Mouse (Mus musculus): ENCODE results near the gene Kirrel3. TPM values are rescaled to one million over a fixed set of nuclear protein-coding genes. Genes with fewer than 3 reads are reported as not detected.

Gene Kirrel3
- polyA plus RNA-seq, 1 experiment from 2014 or later = 6.6 TPM

DNA sequence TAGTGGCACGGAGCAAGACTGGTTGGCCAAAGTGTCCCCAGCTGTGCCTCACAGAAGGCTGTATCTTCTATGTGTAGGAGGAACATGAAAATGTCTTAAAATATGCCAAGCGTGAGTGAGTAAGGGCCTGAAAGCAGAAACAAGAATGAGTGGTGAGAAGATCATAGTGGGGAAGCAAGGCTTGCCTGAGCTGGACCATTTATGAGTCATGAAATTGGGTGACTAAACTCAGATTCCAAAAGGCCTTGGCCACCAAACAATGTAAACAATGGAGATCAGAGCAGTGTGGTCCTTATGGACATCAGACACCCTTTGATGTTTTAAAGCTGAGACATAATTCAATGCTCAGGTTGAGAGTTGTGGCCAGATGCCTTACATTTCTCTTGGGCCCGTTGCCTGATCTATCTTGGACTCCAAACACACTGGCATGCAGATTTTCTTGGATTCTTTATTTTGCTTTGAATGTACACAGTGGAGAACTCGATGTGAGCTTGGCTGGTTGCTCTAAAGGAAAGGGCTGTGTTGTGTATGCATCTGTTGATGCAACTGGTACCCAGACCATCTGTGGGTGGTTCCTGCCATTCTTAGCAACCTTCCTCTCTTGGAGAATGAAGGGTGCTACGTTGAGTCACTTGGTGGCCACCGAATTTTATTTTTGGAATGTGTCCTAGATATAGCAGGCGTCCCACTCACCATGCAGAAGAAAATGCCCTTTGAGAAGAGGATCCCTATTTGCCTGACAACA, 53.1 kb downstream of the Kirrel3 start:
- no peak overlapping the region for H3K4me2 ChIP-seq (ENCODE audit: low read depth)
- 77% methylated on average over 7 of the region's 7 CpGs for WGBS
- DNase-seq (ENCODE audit: low spot score) = no peak
- H3K27me3 ChIP-seq (ENCODE audit: control insufficient read depth, insufficient read depth, low read length) = no peaks in the 10 kb centered on the region
- H3K36me3 ChIP-seq (ENCODE audit: control insufficient read depth, insufficient read depth, low read length) = no peaks in the 10 kb centered on the region
- no peak for ATAC-seq (ENCODE audit: insufficient read depth, low FRiP score, low TSS enrichment)
- no peaks in the 10 kb centered on the region for H3K9me3 ChIP-seq (ENCODE audit: control insufficient read depth, low read length)
- no peak overlapping the region for H3K4me3 ChIP-seq (ENCODE audit: low read depth, low read length)
- no peak overlapping the region for H3K27ac ChIP-seq (ENCODE audit: low read depth, low read length)
- H3K9ac ChIP-seq (ENCODE audit: low read length) = no peak overlapping the region
- no peaks in the 10 kb centered on the region for H3K4me1 ChIP-seq (ENCODE audit: control insufficient read depth, insufficient read depth, low read length)

- Histone ChIP-seq H3K4me2 (ENCODE audit: low read depth) (no peak overlapping the region), H3K9ac (ENCODE audit: low read length) (no peak overlapping the region), H3K27ac (ENCODE audit: low read depth, low read length) (no peak overlapping the region), H3K4me1 (ENCODE audit: control insufficient read depth, insufficient read depth, low read length) (no peaks in the 10 kb centered on the region), H3K36me3 (ENCODE audit: control insufficient read depth, insufficient read depth, low read length) (no peaks in the 10 kb centered on the region), H3K9me3 (ENCODE audit: control insufficient read depth, low read length) (no peaks in the 10 kb centered on the region), H3K27me3 (ENCODE audit: control insufficient read depth, insufficient read depth, low read length) (no peaks in the 10 kb centered on the region), H3K4me3 (ENCODE audit: low read depth, low read length) (no peak overlapping the region)
- no peak for ATAC-seq (ENCODE audit: insufficient read depth, low FRiP score, low TSS enrichment)
- WGBS = 86% methylated on average over 2 of the region's 2 CpGs
- DNase-seq (ENCODE audit: low spot score) = no peak
These were observed 56.2 kb downstream of the Kirrel3 start for GRCm38 (mm10) chr9:34541908-34542307.

DNA sequence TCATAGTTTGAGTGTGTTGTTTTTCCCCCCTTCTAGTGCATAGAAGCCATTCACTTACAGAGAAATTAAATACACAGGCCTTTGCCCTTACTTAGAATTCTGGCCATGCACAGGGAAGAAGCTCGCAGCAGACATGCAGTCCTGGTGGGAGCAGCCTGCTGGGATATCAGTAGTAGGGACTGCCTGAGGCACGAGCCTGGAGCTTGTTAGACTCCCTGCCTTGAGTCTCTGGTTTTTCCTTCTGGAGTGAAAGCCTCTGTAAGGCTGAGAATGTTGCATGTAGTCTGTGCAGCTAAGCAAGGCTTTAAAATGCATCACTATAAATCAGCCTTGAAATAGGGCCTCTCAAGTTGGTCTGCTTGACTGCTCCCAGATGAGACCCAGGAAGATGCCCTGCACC, 70.0 kb downstream of the Kirrel3 start:
- ATAC-seq (ENCODE audit: insufficient read depth, low FRiP score, low TSS enrichment) = no peak
- Histone ChIP-seq H3K9ac (ENCODE audit: low read length) (no peak overlapping the region), H3K27ac (ENCODE audit: low read depth, low read length) (no peak overlapping the region), H3K4me1 (ENCODE audit: control insufficient read depth, insufficient read depth, low read length) (peaks cover 16% of the 10 kb centered on the region), H3K9me3 (ENCODE audit: control insufficient read depth, low read length) (no peaks in the 10 kb centered on the region), H3K36me3 (ENCODE audit: control insufficient read depth, insufficient read depth, low read length) (no peaks in the 10 kb centered on the region), H3K4me2 (ENCODE audit: low read depth) (no peak overlapping the region), H3K4me3 (ENCODE audit: low read depth, low read length) (no peak overlapping the region), H3K27me3 (ENCODE audit: control insufficient read depth, insufficient read depth, low read length) (no peaks in the 10 kb centered on the region)
- WGBS = 29% methylated on average over 2 of the region's 2 CpGs
- peak; percentile 37 for DNase-seq (ENCODE audit: low spot score)

GRCm38 (mm10) chr9:34557846-34558245, 72.2 kb downstream of the Kirrel3 start:
- Histone ChIP-seq H3K9me3 (ENCODE audit: control insufficient read depth, low read length) (no peaks in the 10 kb centered on the region), H3K4me2 (ENCODE audit: low read depth) (no peak overlapping the region), H3K27ac (ENCODE audit: low read depth, low read length) (no peak overlapping the region), H3K4me1 (ENCODE audit: control insufficient read depth, insufficient read depth, low read length) (peaks cover 16% of the 10 kb centered on the region), H3K9ac (ENCODE audit: low read length) (no peak overlapping the region), H3K36me3 (ENCODE audit: control insufficient read depth, insufficient read depth, low read length) (no peaks in the 10 kb centered on the region), H3K4me3 (ENCODE audit: low read depth, low read length) (no peak overlapping the region), H3K27me3 (ENCODE audit: control insufficient read depth, insufficient read depth, low read length) (no peaks in the 10 kb centered on the region)
- DNase-seq (ENCODE audit: low spot score) (peak; percentile 34), ATAC-seq (ENCODE audit: insufficient read depth, low FRiP score, low TSS enrichment) (peak; percentile 91)
- 47% methylated on average over 5 of the region's 5 CpGs for WGBS

GRCm38 (mm10) chr9:34558291-34558899, 72.7 kb downstream of the Kirrel3 start:
- Histone ChIP-seq H3K4me2 (ENCODE audit: low read depth) (no peak overlapping the region), H3K36me3 (ENCODE audit: control insufficient read depth, insufficient read depth, low read length) (no peaks in the 10 kb centered on the region), H3K27me3 (ENCODE audit: control insufficient read depth, insufficient read depth, low read length) (no peaks in the 10 kb centered on the region), H3K4me1 (ENCODE audit: control insufficient read depth, insufficient read depth, low read length) (peaks cover 16% of the 10 kb centered on the region), H3K9me3 (ENCODE audit: control insufficient read depth, low read length) (no peaks in the 10 kb centered on the region), H3K4me3 (ENCODE audit: low read depth, low read length) (no peak overlapping the region), H3K27ac (ENCODE audit: low read depth, low read length) (no peak overlapping the region), H3K9ac (ENCODE audit: low read length) (no peak overlapping the region)
- peak; percentile 48 for DNase-seq (ENCODE audit: low spot score)
- ATAC-seq (ENCODE audit: insufficient read depth, low FRiP score, low TSS enrichment) = peak; percentile 69
- 45% methylated on average over 8 of the region's 8 CpGs for WGBS

DNA sequence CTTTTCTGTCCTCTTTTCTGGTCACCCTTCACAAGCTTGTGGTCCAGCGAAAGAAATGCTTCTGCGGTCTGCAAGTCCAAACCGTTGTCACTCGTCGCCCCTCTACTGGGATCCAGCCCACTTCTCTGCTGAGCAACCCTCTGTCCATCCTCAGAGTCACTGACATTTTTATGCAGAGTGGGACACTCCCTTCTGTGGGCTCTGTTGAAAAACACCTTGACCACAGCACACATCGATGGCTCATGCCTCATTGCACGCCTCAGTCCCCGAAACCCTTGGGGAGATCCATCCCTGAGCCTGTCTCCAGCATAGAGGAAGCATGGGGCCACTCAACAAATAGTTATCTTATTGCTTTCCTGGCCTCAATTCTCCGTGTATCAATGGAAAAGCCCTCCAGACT, 73.4 kb downstream of the Kirrel3 start:
- DNase-seq (ENCODE audit: low spot score) (no peak), ATAC-seq (ENCODE audit: insufficient read depth, low FRiP score, low TSS enrichment) (no peak)
- Histone ChIP-seq H3K27me3 (ENCODE audit: control insufficient read depth, insufficient read depth, low read length) (no peaks in the 10 kb centered on the region), H3K4me1 (ENCODE audit: control insufficient read depth, insufficient read depth, low read length) (peaks cover 16% of the 10 kb centered on the region), H3K9me3 (ENCODE audit: control insufficient read depth, low read length) (no peaks in the 10 kb centered on the region), H3K36me3 (ENCODE audit: control insufficient read depth, insufficient read depth, low read length) (no peaks in the 10 kb centered on the region), H3K4me3 (ENCODE audit: low read depth, low read length) (no peak overlapping the region), H3K4me2 (ENCODE audit: low read depth) (no peak overlapping the region), H3K9ac (ENCODE audit: low read length) (no peak overlapping the region), H3K27ac (ENCODE audit: low read depth, low read length) (no peak overlapping the region)
- 86% methylated on average over 9 of the region's 9 CpGs for WGBS

GRCm38 (mm10) chr9:34561281-34561680, 75.6 kb downstream of the Kirrel3 start:
- whole genome bisulfite sequencing = 60% methylated on average over 1 of the region's 1 CpGs
- H3K9ac ChIP-seq (ENCODE audit: low read length) = no peak overlapping the region
- H3K9me3 ChIP-seq (ENCODE audit: control insufficient read depth, low read length) = no peaks in the 10 kb centered on the region
- H3K27me3 ChIP-seq (ENCODE audit: control insufficient read depth, insufficient read depth, low read length) = no peaks in the 10 kb centered on the region
- ATAC-seq (ENCODE audit: insufficient read depth, low FRiP score, low TSS enrichment) (no peak), DNase-seq (ENCODE audit: low spot score) (no peak)
- no peaks in the 10 kb centered on the region for H3K36me3 ChIP-seq (ENCODE audit: control insufficient read depth, insufficient read depth, low read length)
- H3K4me1 ChIP-seq (ENCODE audit: control insufficient read depth, insufficient read depth, low read length) = peaks cover 6% of the 10 kb centered on the region; the same call in 1 of the 2 replicates
- no peak overlapping the region for H3K4me2 ChIP-seq (ENCODE audit: low read depth)
- H3K4me3 ChIP-seq (ENCODE audit: low read depth, low read length) = no peak overlapping the region
- no peak overlapping the region for H3K27ac ChIP-seq (ENCODE audit: low read depth, low read length)

DNA sequence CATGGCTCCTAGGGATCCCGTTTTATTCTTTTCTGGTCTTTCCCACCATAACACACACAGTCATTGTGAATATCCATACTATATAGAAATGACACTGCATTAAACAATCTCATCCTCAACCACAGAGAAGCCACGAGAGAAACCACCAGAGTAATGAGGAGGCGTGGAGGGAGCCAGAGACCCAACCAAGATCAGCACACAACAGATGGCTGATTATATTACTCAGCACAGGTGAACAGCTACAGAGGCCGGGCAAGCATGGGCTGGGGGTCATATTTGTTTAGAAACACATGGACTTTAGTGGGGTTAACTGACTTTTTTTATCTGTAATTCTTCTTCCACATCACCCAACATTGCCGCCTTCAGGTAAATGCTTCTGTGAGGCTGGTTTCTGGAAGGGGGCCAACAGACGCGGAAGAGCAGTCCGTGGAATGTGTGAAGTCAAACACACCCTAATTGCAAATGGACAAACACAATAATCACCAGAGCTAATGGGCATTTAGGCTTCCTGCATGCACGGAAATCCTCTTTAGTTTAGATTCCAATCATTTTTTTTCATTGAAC, 76.8 kb downstream of the Kirrel3 start:
- Histone ChIP-seq H3K4me2 (ENCODE audit: low read depth) (no peak overlapping the region), H3K27me3 (ENCODE audit: control insufficient read depth, insufficient read depth, low read length) (no peaks in the 10 kb centered on the region), H3K36me3 (ENCODE audit: control insufficient read depth, insufficient read depth, low read length) (no peaks in the 10 kb centered on the region), H3K4me3 (ENCODE audit: low read depth, low read length) (no peak overlapping the region), H3K9me3 (ENCODE audit: control insufficient read depth, low read length) (no peaks in the 10 kb centered on the region), H3K4me1 (ENCODE audit: control insufficient read depth, insufficient read depth, low read length) (peaks cover 6% of the 10 kb centered on the region; the same call in 1 of the 2 replicates), H3K27ac (ENCODE audit: low read depth, low read length) (no peak overlapping the region), H3K9ac (ENCODE audit: low read length) (no peak overlapping the region)
- ATAC-seq (ENCODE audit: insufficient read depth, low FRiP score, low TSS enrichment) (no peak), DNase-seq (ENCODE audit: low spot score) (no peak)
- whole genome bisulfite sequencing = 86% methylated on average over 9 of the region's 9 CpGs

- no peaks in the 10 kb centered on the region for H3K27me3 ChIP-seq (ENCODE audit: control insufficient read depth, insufficient read depth, low read length)
- no peak overlapping the region for H3K27ac ChIP-seq (ENCODE audit: low read depth, low read length)
- no peaks in the 10 kb centered on the region for H3K4me1 ChIP-seq (ENCODE audit: control insufficient read depth, insufficient read depth, low read length)
- no peaks in the 10 kb centered on the region for H3K36me3 ChIP-seq (ENCODE audit: control insufficient read depth, insufficient read depth, low read length)
- ATAC-seq (ENCODE audit: insufficient read depth, low FRiP score, low TSS enrichment) (no peak), DNase-seq (ENCODE audit: low spot score) (no peak)
- no peak overlapping the region for H3K9ac ChIP-seq (ENCODE audit: low read length)
- no peak overlapping the region for H3K4me3 ChIP-seq (ENCODE audit: low read depth, low read length)
- no peaks in the 10 kb centered on the region for H3K9me3 ChIP-seq (ENCODE audit: control insufficient read depth, low read length)
- WGBS = 90% methylated on average over 4 of the region's 4 CpGs
- no peak overlapping the region for H3K4me2 ChIP-seq (ENCODE audit: low read depth)
These were observed 88.2 kb downstream of the Kirrel3 start for GRCm38 (mm10) chr9:34573906-34574305.
